Mouse (Mus musculus): Measurements from ENCODE around the gene Scarb2. TPM values are rescaled to one million over a fixed set of nuclear protein-coding genes. Genes with fewer than 3 reads are reported as not detected.
A peak's percentile ranks its signal among the peaks of the same experiment; 100 is the strongest.

Scarb2 gene
- total RNA-seq, 2 experiments from 2014 or later: 67.1 to 70.2 TPM

GRCm38 (mm10) chr5:92495291-92495690 lies 11.3 kb downstream of the Scarb2 start:
- no peak for DNase-seq (ENCODE audit: low spot score in 2 of 2)

GRCm38 (mm10) chr5:92493423-92493822 lies 13.2 kb downstream of the Scarb2 start:
- DNase-seq (ENCODE audit: low spot score in 2 of 2): peak in 1 of 2 experiments; percentile 19

GRCm38 (mm10) chr5:92490779-92491178 lies 15.9 kb downstream of the Scarb2 start:
- DNase-seq (ENCODE audit: low spot score in 2 of 2): no peak

GRCm38 (mm10) chr5:92490304-92490703 lies 16.3 kb downstream of the Scarb2 start:
- no peak for DNase-seq (ENCODE audit: low spot score in 2 of 2)

GRCm38 (mm10) chr5:92489503-92489902 lies 17.1 kb downstream of the Scarb2 start:
- DNase-seq (ENCODE audit: low spot score in 2 of 2): no peak

- peak in 1 of 2 experiments; percentile 27 for DNase-seq (ENCODE audit: low spot score in 2 of 2)
These were observed 17.7 kb downstream of the Scarb2 start for GRCm38 (mm10) chr5:92488961-92489360.

- no peak for DNase-seq (ENCODE audit: low spot score in 2 of 2)
These were observed 18.2 kb downstream of the Scarb2 start for GRCm38 (mm10) chr5:92488408-92488807.

GRCm38 (mm10) chr5:92486758-92487157 lies 19.9 kb downstream of the Scarb2 start:
- no peak for DNase-seq (ENCODE audit: low spot score in 2 of 2)

- no peak for DNase-seq (ENCODE audit: low spot score in 2 of 2)
These were observed 21.8 kb downstream of the Scarb2 start for GRCm38 (mm10) chr5:92484880-92485279.

- no peak for DNase-seq (ENCODE audit: low spot score in 2 of 2)
These were observed 33.8 kb downstream of the Scarb2 start for GRCm38 (mm10) chr5:92472863-92473262.

- DNase-seq (ENCODE audit: low spot score in 2 of 2): no peak
These were observed 35.1 kb downstream of the Scarb2 start for GRCm38 (mm10) chr5:92471531-92471930.

GRCm38 (mm10) chr5:92469201-92470130 lies 37.2 kb downstream of the Scarb2 start:
- no peak for DNase-seq (ENCODE audit: low spot score in 2 of 2)

- no peak for DNase-seq (ENCODE audit: low spot score in 2 of 2)
These were observed 38.4 kb downstream of the Scarb2 start for GRCm38 (mm10) chr5:92468234-92468633.

- no peak for DNase-seq (ENCODE audit: low spot score in 2 of 2)
These were observed 39.4 kb downstream of the Scarb2 start for GRCm38 (mm10) chr5:92467102-92467766.

- no peak for DNase-seq (ENCODE audit: low spot score in 2 of 2)
These were observed 41.1 kb downstream of the Scarb2 start for GRCm38 (mm10) chr5:92465511-92465910.

- DNase-seq (ENCODE audit: low spot score in 2 of 2): peak; percentile 50 to 69
These were observed 45.3 kb downstream of the Scarb2 start for GRCm38 (mm10) chr5:92461321-92461720.

GRCm38 (mm10) chr5:92458726-92459125 lies 47.9 kb downstream of the Scarb2 start:
- DNase-seq (ENCODE audit: low spot score in 2 of 2): no peak

GRCm38 (mm10) chr5:92457410-92457809 lies 49.2 kb downstream of the Scarb2 start:
- DNase-seq (ENCODE audit: low spot score in 2 of 2): no peak

GRCm38 (mm10) chr5:92452876-92453275 lies 53.8 kb downstream of the Scarb2 start:
- no peak for DNase-seq (ENCODE audit: low spot score in 2 of 2)

- DNase-seq (ENCODE audit: low spot score in 2 of 2): no peak
These were observed 59.9 kb downstream of the Scarb2 start for GRCm38 (mm10) chr5:92446736-92447135.

GRCm38 (mm10) chr5:92445016-92445415 lies 61.6 kb downstream of the Scarb2 start:
- DNase-seq (ENCODE audit: low spot score in 2 of 2): no peak

- DNase-seq (ENCODE audit: low spot score in 2 of 2): no peak
These were observed 63.7 kb downstream of the Scarb2 start for GRCm38 (mm10) chr5:92442914-92443313.

Measured in adrenal gland, adult 18-20 months (tissue).